Mouse (Mus musculus) thymus, postnatal 0 days (tissue): Measurements from ENCODE around the gene Gm15737. TPM values are rescaled to one million over a fixed set of nuclear protein-coding genes. Genes with fewer than 3 reads are reported as not detected.

Experiments
- DNase-seq: peaks from one replicate; pipeline ENCODE4 v3.0.0-alpha.2; 2015; ENCODE audit warnings: low spot score
- polyA plus RNA-seq: library from polyadenylated mRNA; unstranded; fragments of >200 nt; fragmentation: Nextera tagmentation; extraction: Ambion mirVana; gene quantifications from 2 replicates; pipeline ENCODE4 v1.2.1, GENCODE M21; 2015

Gene Gm15737
- polyA plus RNA-seq, 1 experiment from 2014 or later = not detected

- DNase-seq = no peak
Measured at GRCm38 (mm10) chr6:92874854-92875253, 5.7 kb downstream of the Gm15737 start.

- DNase-seq = no peak
Measured at GRCm38 (mm10) chr6:92875340-92875739, 6.2 kb downstream of the Gm15737 start.

DNA sequence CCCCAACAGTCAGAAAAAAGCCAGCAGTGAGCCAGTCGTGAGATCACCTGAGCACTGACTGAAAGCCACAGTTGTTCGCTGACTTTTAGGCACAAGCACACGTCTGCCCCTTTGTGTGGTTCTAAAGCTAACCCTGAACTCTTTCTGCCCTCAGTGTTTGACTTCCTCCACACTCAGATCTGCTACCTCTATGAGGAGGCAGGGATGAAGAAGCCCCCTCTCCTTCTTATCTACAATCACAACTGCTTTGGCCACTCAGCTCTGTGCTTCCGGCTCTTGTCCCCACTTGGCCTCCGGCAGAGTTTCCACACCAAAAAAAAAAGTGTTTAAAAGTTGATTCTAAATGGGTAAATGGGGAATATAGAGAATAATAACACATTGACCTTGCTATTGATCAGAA lies 7.0 kb downstream of the Gm15737 start:
- no peak for DNase-seq

DNA sequence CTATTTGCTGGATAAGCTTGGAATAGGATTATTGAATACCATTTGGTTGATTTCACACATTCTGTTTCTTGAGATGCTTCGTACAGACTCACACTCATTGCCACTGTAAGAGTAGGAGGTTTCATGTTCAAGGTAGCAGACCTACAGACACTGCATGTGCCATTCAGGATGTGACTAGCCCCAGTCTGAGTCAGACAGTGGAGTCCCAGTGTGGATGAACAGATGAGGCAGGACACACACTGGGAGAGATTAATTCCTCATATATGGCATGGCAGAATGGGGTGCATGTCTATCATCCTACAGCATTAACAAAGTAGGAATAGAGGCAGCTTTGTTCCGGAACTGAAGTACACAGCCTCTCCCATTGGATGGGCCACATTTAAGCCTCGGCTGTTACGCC lies 8.1 kb downstream of the Gm15737 start:
- DNase-seq = no peak

DNA sequence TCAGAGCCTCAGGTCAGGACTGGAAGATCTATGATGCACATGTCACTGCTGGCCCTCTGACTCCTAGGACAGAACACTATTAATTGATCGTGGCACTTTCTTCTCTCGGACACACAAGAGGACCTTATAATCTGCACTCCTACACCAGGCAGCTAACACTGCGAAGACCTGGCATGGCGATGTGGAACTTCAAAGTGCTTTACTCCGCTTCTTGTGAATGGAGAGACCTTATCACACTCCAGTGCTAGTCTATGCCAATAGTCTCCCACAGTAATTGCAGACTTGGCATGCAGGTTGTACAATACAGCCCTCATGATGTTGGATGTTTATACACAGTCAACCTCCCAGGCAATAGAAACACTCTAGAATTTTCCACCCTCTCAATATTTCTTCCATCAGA lies 9.6 kb downstream of the Gm15737 start:
- DNase-seq = no peak

- no peak for DNase-seq
Measured at GRCm38 (mm10) chr6:92879700-92880265, 10.6 kb downstream of the Gm15737 start.

GRCm38 (mm10) chr6:92882446-92882845 lies 13.3 kb downstream of the Gm15737 start:
- no peak for DNase-seq

DNA sequence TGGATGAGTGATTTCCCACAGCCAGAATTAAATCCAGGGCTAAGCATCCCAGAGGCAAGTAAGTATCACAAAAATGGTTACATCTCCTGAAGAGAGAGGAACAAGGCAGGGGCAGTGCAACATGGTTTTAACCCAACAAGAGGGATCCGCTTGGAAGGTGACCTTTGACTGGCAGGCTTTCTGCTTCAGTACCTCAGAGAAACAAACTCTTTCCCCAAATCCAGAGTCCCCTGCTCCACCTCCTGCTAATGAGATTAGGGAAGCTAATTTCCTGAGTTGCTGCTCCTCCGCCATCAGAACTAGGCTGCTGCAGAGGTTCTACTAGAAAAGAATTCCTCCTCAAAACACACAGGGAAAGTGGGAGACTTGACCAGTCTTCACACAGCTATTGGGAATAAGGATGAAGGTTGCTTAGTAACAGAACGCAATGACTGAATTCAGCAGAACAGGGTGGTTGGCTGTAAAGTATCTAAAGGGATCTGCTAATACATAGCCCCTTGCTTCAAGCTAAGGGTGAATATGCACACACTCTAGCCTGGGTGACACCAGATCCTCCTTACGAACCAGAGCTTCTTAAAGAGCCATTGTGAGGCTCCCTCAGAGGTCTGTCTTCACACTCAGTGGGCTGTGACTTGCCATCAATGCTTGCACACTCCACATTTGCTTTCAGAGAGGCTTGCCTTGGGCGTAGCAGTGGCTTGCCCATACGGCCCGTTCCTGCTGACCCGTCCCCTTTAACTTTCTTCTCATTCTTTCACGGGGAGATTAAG lies 14.2 kb downstream of the Gm15737 start:
- DNase-seq = no peak

GRCm38 (mm10) chr6:92891535-92891934 lies 22.4 kb downstream of the Gm15737 start:
- no peak for DNase-seq

DNA sequence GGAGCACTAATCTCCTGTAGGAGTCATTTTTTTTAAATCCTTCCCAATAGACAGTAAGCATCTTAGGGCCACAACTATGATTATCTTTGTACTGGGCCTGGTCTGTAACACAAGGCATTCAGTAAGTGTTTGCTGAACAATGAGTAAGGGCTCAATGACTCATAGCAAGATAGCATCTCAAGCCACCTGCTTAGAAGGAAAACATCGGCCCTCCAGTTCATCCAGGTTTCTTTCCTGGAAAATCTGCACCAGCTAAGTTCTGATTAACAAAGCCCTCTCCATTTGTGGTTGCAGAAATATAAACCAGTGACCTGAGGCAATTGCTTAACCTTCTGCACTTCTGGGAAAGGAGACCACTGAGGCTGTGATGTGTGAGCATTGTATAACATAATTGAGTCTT lies 34.9 kb downstream of the Gm15737 start:
- no peak for DNase-seq

DNA sequence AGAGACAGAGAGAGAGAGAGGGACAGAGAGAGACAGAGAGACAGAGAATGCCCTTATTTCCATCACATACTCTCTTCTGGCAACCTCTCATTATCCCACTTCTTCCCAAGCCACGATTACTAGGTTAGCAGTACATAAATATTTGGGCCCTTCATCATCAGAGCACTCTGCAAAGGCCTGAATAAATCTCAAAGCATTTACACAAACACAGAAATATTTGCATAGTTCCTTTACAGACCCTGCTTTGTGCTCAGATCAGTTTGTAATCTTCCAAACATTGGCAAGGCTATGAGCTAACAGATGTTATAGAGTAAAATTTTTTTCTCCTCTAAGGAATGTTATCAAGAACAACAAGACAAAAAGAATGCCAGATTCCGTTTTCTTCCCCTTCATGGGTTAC lies 35.3 kb downstream of the Gm15737 start:
- no peak for DNase-seq

DNA sequence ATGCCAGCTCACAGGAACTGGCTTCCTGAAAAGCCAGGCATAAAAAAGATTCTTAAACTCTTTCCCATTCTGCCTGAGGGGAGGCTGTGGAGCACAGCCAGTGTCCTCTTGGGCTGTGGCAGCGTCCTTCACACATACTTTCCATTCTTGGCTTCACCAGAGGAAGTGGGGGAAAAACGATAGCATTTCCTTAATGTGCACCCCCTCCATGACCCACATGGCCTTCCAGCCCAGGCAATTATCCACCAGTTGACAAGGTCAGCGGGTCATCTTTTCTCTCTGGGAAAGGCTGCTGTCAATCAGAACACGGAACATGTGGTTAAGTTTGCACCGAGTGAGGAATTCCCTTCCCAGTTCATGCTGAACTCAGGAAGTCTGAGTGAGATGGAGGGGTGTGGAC lies 36.8 kb downstream of the Gm15737 start:
- DNase-seq = no peak

DNA sequence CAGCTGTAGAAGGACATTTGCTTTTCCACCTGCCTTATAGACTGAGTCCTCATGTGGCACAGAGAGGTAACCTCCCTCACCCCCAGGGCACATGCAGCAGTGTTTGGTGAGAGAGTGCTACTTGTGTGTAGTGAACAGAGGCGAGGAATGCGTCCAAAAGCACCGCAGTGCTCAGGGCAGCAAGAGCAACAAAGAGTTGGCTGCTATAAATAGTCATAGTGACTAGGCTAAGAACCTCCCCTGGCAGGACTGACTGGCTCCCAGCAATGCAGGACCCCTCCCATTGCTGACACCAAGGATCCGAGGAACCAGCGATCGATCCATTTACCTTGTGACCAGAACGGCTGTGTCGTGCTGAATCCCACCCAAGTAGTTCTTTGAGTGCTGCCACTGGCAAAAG lies 40.2 kb downstream of the Gm15737 start:
- no peak for DNase-seq

DNA sequence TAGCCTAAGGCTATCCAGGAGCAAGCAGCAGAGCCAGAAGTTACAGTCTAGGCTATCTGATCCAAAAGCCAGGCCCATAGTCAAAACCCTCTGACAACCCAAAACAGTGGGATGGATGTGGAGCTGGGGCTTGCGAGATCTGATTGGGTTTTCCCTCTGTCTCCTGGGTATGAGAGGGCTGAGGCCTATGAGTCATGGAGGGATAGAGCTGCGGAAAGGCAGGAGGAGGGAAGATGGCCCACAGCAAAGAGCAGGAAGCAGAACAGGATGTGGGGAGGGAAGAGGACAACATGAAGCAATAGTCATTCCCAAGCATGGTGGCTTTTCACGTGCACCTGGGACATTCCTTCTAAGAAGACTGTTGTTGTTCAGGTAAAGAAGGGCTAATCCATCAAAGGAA lies 41.5 kb downstream of the Gm15737 start:
- no peak for DNase-seq

DNA sequence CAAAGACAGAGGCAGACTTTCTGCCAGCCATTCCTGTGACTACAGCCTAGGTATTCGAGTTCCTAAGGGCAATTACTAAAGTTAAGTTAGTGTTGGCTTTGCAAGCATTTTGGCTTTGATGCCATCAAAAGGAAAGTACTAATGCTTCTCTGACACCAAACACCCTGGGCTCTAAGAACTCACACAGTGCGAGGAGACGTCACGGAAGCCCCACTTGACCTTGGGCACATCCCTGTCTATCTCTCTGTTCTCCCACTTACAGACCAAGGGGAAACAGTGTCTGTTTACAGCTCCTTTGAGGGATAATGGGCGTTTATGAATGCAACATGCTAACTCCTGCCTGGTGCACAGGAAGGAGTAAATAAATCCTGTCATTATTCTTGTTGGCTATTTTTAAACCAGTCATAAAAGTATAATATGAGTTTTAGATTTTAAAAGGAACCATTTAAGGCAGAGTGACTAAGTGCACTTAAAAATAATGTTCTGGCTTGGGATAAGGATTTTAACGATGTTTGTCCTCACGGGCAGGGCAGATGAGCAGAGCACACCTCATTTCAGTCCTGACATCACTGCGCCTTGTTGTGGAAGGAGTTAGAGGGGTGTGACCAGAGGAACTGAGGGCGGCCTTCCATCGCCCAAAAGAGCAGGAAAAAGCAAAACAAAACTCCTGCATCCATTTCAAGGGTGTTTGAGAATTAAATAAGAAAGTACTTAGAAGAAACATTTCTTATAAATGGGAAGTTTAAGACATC lies 52.0 kb downstream of the Gm15737 start:
- no peak for DNase-seq

DNA sequence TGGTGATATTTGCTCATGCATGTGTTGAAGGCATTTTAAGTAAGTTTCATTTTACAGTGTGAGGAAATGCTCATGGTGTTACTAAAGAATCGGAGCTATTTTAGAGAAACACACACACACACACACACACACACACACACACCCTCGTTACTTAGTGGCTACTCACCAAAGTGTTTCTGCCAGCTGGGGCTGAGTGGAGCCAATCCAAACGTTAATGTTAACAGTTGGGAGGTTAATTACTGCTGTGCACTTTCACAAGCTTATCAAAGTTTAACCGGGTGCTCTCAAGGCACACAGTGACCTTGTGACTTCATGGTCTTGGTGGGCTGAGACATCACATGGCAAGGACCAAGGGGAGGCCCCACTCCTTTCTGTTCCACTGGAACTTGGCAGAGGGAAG lies 52.7 kb downstream of the Gm15737 start:
- DNase-seq = no peak

DNA sequence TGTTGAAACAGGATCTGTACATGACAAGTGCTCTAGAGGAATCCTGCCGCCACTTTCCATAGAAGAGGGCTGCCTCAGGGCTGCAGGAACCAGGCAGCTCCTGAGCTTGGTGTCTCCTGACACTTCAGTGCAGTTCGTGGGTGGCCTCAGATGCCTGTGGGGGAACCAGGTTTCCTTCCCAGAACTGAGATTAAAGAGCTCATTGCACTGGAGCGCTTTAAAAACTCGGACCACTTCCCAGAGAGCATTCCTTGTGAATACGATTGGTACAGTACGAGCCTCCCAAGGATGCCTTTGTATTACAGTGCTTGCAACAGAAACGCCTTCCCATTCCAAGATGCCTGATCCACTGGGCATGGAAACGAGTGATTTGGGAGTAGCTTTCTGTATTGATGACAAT lies 55.4 kb downstream of the Gm15737 start:
- no peak for DNase-seq

DNA sequence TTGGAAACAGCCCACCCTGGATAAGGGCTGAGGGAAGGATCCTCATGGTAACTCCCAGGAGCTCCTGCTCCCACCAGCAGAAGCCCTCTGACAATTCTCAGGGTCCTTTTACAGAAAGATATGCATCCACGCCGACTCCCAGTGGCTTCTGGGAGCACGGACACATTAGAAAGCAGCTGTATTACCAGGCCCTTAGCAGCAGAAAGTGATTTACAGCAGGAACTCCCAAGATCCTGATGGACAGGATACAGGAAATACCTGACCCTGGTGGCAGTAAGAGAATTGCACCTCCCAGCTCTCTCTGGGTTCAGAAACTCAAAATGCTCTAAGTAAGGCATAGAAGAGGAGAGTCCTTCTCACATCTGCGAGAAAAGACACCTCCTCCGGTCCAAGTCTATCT lies 59.1 kb downstream of the Gm15737 start:
- no peak for DNase-seq
